ENCODE assay signal across 16 mouse cellular contexts in genomic region chr11:103120315-103120714, GRCm38 (mm10). TPM values are rescaled to one million over a fixed set of nuclear protein-coding genes. Genes with fewer than 3 reads are reported as not detected.
DNase-seq lines count a peak whose midpoint lies in the region; ATAC-seq lines count a peak whose summit lies in the region.
"Had no signal": no experiment of that assay in that cellular context is flagged by ENCODE, and none has a peak within 500 bp of the region (broad histone marks: within the 10 kb centered on the region; RNA-seq: fewer than 3 reads in every experiment).

No protein-coding gene starts in this region.

- H3K27me3 ChIP-seq in intestine, embryonic 14.5 days (replicated peaks; ENCODE audit: control insufficient read depth, insufficient read depth, low read length) = no peaks in the 10 kb centered on the region
- no peaks in the 10 kb centered on the region for H3K27me3 ChIP-seq in intestine, embryonic 15.5 days (replicated peaks)
- no peaks in the 10 kb centered on the region for H3K27me3 ChIP-seq in kidney, embryonic 15.5 days
- H3K27me3 ChIP-seq: embryonic facial prominence, embryonic 15.5 days; hindbrain, embryonic 15.5 days; neural tube, embryonic 12.5 days had no signal

- no peak overlapping the region for H3K9ac ChIP-seq in intestine, embryonic 14.5 days (ENCODE audit: low read length)
- H3K9ac ChIP-seq in intestine, embryonic 15.5 days = no peak overlapping the region
- no peak overlapping the region for H3K9ac ChIP-seq in kidney, embryonic 15.5 days
- H3K9ac ChIP-seq: embryonic facial prominence, embryonic 15.5 days; hindbrain, embryonic 15.5 days; neural tube, embryonic 12.5 days had no signal

- H3K27ac ChIP-seq in intestine, embryonic 14.5 days (ENCODE audit: low read depth) = 0 out of 2 replicates have a peak overlapping the region, but pooled peaks have one; percentile 33
- no peak overlapping the region for H3K27ac ChIP-seq in intestine, embryonic 15.5 days
- H3K27ac ChIP-seq in kidney, embryonic 15.5 days = no peak overlapping the region
- H3K27ac ChIP-seq: embryonic facial prominence, embryonic 15.5 days; forebrain, embryonic 10.5 days; hindbrain, embryonic 15.5 days; neural tube, embryonic 12.5 days had no signal

- DNase-seq in gastrocnemius, adult 18-20 months (ENCODE audit: low spot score) = peak; percentile 68
- DNase-seq in gastrocnemius, postnatal 14 days = no peak
- DNase-seq in intestine, embryonic 14.5 days (ENCODE audit: low spot score) = no peak
- peak; percentile 17 for DNase-seq in 3T3-L1 (ENCODE audit: low read depth, low spot score)
- DNase-seq in brain, adult 2 months (ENCODE audit: low read depth, low spot score) = peak; percentile 48
- no peak for DNase-seq in embryo, embryonic 10 days (ENCODE audit: low spot score)
- DNase-seq: cerebellum, adult 18-20 months; kidney, adult 2 months; kidney, postnatal 36 days had no signal

- no peak for ATAC-seq in intestine, embryonic 14.5 days (replicated peaks; ENCODE audit: low FRiP score, low TSS enrichment, low read depth)
- no peak for ATAC-seq in intestine, embryonic 15.5 days
- no peak for ATAC-seq in kidney, embryonic 15.5 days (replicated peaks; ENCODE audit: low FRiP score)

- WGBS in intestine, embryonic 14.5 days = 40% methylated on average over 5 of the region's 5 CpGs
- WGBS in intestine, embryonic 15.5 days = 43% methylated on average over 5 of the region's 5 CpGs
- 54% methylated on average over 5 of the region's 5 CpGs for WGBS in kidney, embryonic 15.5 days

- H3K9me3 ChIP-seq in intestine, embryonic 14.5 days (ENCODE audit: control insufficient read depth, low read length) = no peaks in the 10 kb centered on the region
- no peaks in the 10 kb centered on the region for H3K9me3 ChIP-seq in intestine, embryonic 15.5 days
- no peaks in the 10 kb centered on the region for H3K9me3 ChIP-seq in kidney, embryonic 15.5 days (replicated peaks)
- H3K9me3 ChIP-seq: embryonic facial prominence, embryonic 15.5 days; forebrain, embryonic 10.5 days; hindbrain, embryonic 15.5 days; neural tube, embryonic 12.5 days had no signal

- no peak overlapping the region for H3K4me3 ChIP-seq in intestine, embryonic 14.5 days (ENCODE audit: low read depth, low read length)
- no peak overlapping the region for H3K4me3 ChIP-seq in intestine, embryonic 15.5 days (replicated peaks)
- no peak overlapping the region for H3K4me3 ChIP-seq in kidney, embryonic 15.5 days (replicated peaks)
- H3K4me3 ChIP-seq: embryonic facial prominence, embryonic 15.5 days; forebrain, embryonic 10.5 days; hindbrain, embryonic 15.5 days; neural tube, embryonic 12.5 days had no signal

- no peaks in the 10 kb centered on the region for H3K36me3 ChIP-seq in intestine, embryonic 14.5 days (ENCODE audit: control insufficient read depth, insufficient read depth, low read length)
- H3K36me3 ChIP-seq in intestine, embryonic 15.5 days = no peaks in the 10 kb centered on the region
- H3K36me3 ChIP-seq in kidney, embryonic 15.5 days = no peaks in the 10 kb centered on the region
- H3K36me3 ChIP-seq: embryonic facial prominence, embryonic 15.5 days; forebrain, embryonic 10.5 days; hindbrain, embryonic 15.5 days; neural tube, embryonic 12.5 days had no signal

- peaks cover 6% of the 10 kb centered on the region for H3K4me1 ChIP-seq in intestine, embryonic 14.5 days (replicated peaks; ENCODE audit: control insufficient read depth, insufficient read depth, low read length)
- peaks cover 7% of the 10 kb centered on the region for H3K4me1 ChIP-seq in intestine, embryonic 15.5 days (replicated peaks)
- H3K4me1 ChIP-seq in kidney, embryonic 15.5 days = peaks cover 20% of the 10 kb centered on the region

- no peak overlapping the region for H3K4me2 ChIP-seq in intestine, embryonic 14.5 days (ENCODE audit: low read length)
- no peak overlapping the region for H3K4me2 ChIP-seq in intestine, embryonic 15.5 days (replicated peaks)
- no peak overlapping the region for H3K4me2 ChIP-seq in kidney, embryonic 15.5 days
- H3K4me2 ChIP-seq: embryonic facial prominence, embryonic 15.5 days; hindbrain, embryonic 15.5 days; neural tube, embryonic 12.5 days had no signal

- intact Hi-C loops in gastrocnemius, postnatal 14 days (cut with DNase I; ENCODE audit: low total_unique reads) = loop anchor here (5.0 kb wide), 1 partner anchor 37 kb away; no protein-coding TSS in a partner anchor

RNA-seq across cellular contexts. Expression of gene Hexim1, which starts 4.3 kb away (rescaled TPM):
- total RNA-seq in gastrocnemius, adult 18-20 months (2021) = 10 to 100 TPM; 23.3 to 23.6 TPM
- 10 to 100 TPM; 20.7 to 21.5 TPM for total RNA-seq in gastrocnemius, postnatal 14 days (2021)
- 6.8 and 6.9 TPM in 2 replicates for polyA plus RNA-seq in intestine, embryonic 14.5 days (2014; fragmentation: Nextera tagmentation; extraction: Ambion mirVana)
- polyA plus RNA-seq in intestine, embryonic 15.5 days (2015; fragmentation: Nextera tagmentation; extraction: Ambion mirVana) = 4.1 and 4.7 TPM in 2 replicates
- polyA plus RNA-seq in kidney, embryonic 15.5 days (2015; fragmentation: Nextera tagmentation; extraction: Ambion mirVana) = 5.0 and 5.5 TPM in 2 replicates

RNA-seq across cellular contexts. Expression of gene Hexim2, which starts 11.9 kb away (rescaled TPM):
- total RNA-seq in gastrocnemius, adult 18-20 months (2021) = 1 to 10 TPM; 3.3 to 4.4 TPM
- total RNA-seq in gastrocnemius, postnatal 14 days (2021) = 1 to 10 TPM; 2.7 to 3.8 TPM
- 6.9 and 9.7 TPM in 2 replicates for polyA plus RNA-seq in intestine, embryonic 14.5 days (2014; fragmentation: Nextera tagmentation; extraction: Ambion mirVana)
- 7.9 and 8.8 TPM in 2 replicates for polyA plus RNA-seq in intestine, embryonic 15.5 days (2015; fragmentation: Nextera tagmentation; extraction: Ambion mirVana)
- polyA plus RNA-seq in kidney, embryonic 15.5 days (2015; fragmentation: Nextera tagmentation; extraction: Ambion mirVana) = 9.2 and 10.7 TPM in 2 replicates

RNA-seq across cellular contexts. Expression of gene Acbd4, which starts 18.8 kb away (rescaled TPM):
- 10 to 100 TPM; 36.1 to 38.9 TPM for total RNA-seq in gastrocnemius, adult 18-20 months (2021)
- 10 to 100 TPM; 30.0 to 35.7 TPM for total RNA-seq in gastrocnemius, postnatal 14 days (2021)
- 13.0 and 14.5 TPM in 2 replicates for polyA plus RNA-seq in intestine, embryonic 14.5 days (2014; fragmentation: Nextera tagmentation; extraction: Ambion mirVana)
- polyA plus RNA-seq in intestine, embryonic 15.5 days (2015; fragmentation: Nextera tagmentation; extraction: Ambion mirVana) = 17.4 and 22.0 TPM in 2 replicates
- 19.4 and 25.3 TPM in 2 replicates for polyA plus RNA-seq in kidney, embryonic 15.5 days (2015; fragmentation: Nextera tagmentation; extraction: Ambion mirVana)

RNA-seq across cellular contexts. Expression of gene Plcd3, which starts 18.9 kb away (rescaled TPM):
- total RNA-seq in gastrocnemius, adult 18-20 months (2021) = 1 to 10 TPM; 6.9 to 9.4 TPM
- total RNA-seq in gastrocnemius, postnatal 14 days (2021) = 1 to 10 TPM; 4.5 TPM
- polyA plus RNA-seq in intestine, embryonic 14.5 days (2014; fragmentation: Nextera tagmentation; extraction: Ambion mirVana) = 1.9 and 2.1 TPM in 2 replicates
- polyA plus RNA-seq in intestine, embryonic 15.5 days (2015; fragmentation: Nextera tagmentation; extraction: Ambion mirVana) = 1.8 and 2.0 TPM in 2 replicates
- 6.2 and 6.4 TPM in 2 replicates for polyA plus RNA-seq in kidney, embryonic 15.5 days (2015; fragmentation: Nextera tagmentation; extraction: Ambion mirVana)
- total RNA-seq: megakaryocyte-erythroid progenitor cell, adult 5-6 weeks had no signal

RNA-seq across cellular contexts. Expression of gene Fmnl1, which starts 50.6 kb away (rescaled TPM):
- 1 to 10 TPM; 5.1 to 8.1 TPM for total RNA-seq in gastrocnemius, adult 18-20 months (2021)
- total RNA-seq in gastrocnemius, postnatal 14 days (2021) = 1 to 10 TPM; 6.7 to 7.3 TPM
- 3.1 and 3.6 TPM in 2 replicates for polyA plus RNA-seq in intestine, embryonic 14.5 days (2014; fragmentation: Nextera tagmentation; extraction: Ambion mirVana)
- 2.0 and 2.2 TPM in 2 replicates for polyA plus RNA-seq in intestine, embryonic 15.5 days (2015; fragmentation: Nextera tagmentation; extraction: Ambion mirVana)
- 2.2 and 3.8 TPM in 2 replicates for polyA plus RNA-seq in kidney, embryonic 15.5 days (2015; fragmentation: Nextera tagmentation; extraction: Ambion mirVana)

Comparison
In these comparisons a context has a peak if more than half of its experiments do, and no peak if none do; other contexts are left out.
1. DNase-seq: peak in gastrocnemius, adult 18-20 months (single experiment), 3T3-L1 (single experiment) and brain, adult 2 months (single experiment); none in gastrocnemius, postnatal 14 days (single experiment), intestine, embryonic 14.5 days (single experiment) and embryo, embryonic 10 days (single experiment).